Mouse (Mus musculus) left cerebral cortex, adult 8-10 months (tissue): Measurements from ENCODE around the gene C1qtnf3. TPM values are rescaled to one million over a fixed set of nuclear protein-coding genes. Genes with fewer than 3 reads are reported as not detected.
"Not testable (repeated sequence)": the region's sequence is repeated elsewhere in the genome, so short reads cannot be mapped to it uniquely, and the experiment has no call there.

Source experiments
- DNase-seq, 2 experiments: peaks; one replicate each; pipeline ENCODE4 v3.0.0; 2022; ENCODE audit warnings: low spot score in 2 of 2
- total RNA-seq, 4 experiments: library from RNA; stranded (reverse); gene quantifications; 2 replicates each; pipeline ENCODE4 v1.2.4; 2022

Gene C1qtnf3
- total RNA-seq, 4 experiments from 2014 or later = 0.27 TPM; not detected in 3

GRCm38 (mm10) chr15:10956706-10957105 is 4.6 kb downstream of the C1qtnf3 start:
- DNase-seq = no peak

- DNase-seq = no peak
Observed at GRCm38 (mm10) chr15:10959277-10960026, 7.3 kb downstream of the C1qtnf3 start.

GRCm38 (mm10) chr15:10960267-10960666 is 8.1 kb downstream of the C1qtnf3 start:
- DNase-seq = no peak

- no peak for DNase-seq
Observed at GRCm38 (mm10) chr15:10962601-10963000, 10.5 kb downstream of the C1qtnf3 start.

- no peak for DNase-seq
Observed at GRCm38 (mm10) chr15:10969439-10969838, 17.3 kb downstream of the C1qtnf3 start.

- DNase-seq = no peak
Observed at GRCm38 (mm10) chr15:10970777-10971176, 18.6 kb downstream of the C1qtnf3 start.

GRCm38 (mm10) chr15:10977151-10977550 is 25.0 kb downstream of the C1qtnf3 start:
- DNase-seq = no peak

GRCm38 (mm10) chr15:10980712-10981111 is 28.6 kb downstream of the C1qtnf3 start:
- no peak for DNase-seq

GRCm38 (mm10) chr15:10981377-10982063 is 29.4 kb downstream of the C1qtnf3 start, which contains the start of gene Amacr:
Amacr (plus strand) TSS chr15:10981756.
- peak; percentile 88 to 89 for DNase-seq

- no peak for DNase-seq
Observed at GRCm38 (mm10) chr15:10982064-10982435, 29.9 kb downstream of the C1qtnf3 start.

GRCm38 (mm10) chr15:10985756-10986155 is 33.6 kb downstream of the C1qtnf3 start:
- no peak for DNase-seq

- not testable (repeated sequence) for DNase-seq
Observed at GRCm38 (mm10) chr15:10986477-10986876, 34.3 kb downstream of the C1qtnf3 start.

- DNase-seq = no peak
Observed at GRCm38 (mm10) chr15:10990411-10990810, 38.3 kb downstream of the C1qtnf3 start.

- DNase-seq = no peak
Observed at GRCm38 (mm10) chr15:10991566-10991965, 39.4 kb downstream of the C1qtnf3 start.

- no peak for DNase-seq
Observed at GRCm38 (mm10) chr15:10999832-11000231, 47.7 kb downstream of the C1qtnf3 start.

- DNase-seq = no peak
Observed at GRCm38 (mm10) chr15:11000421-11000820, 48.3 kb downstream of the C1qtnf3 start, which contains the start of gene Slc45a2. Slc45a2 (plus strand) TSS chr15:11000721.

- no peak for DNase-seq
Observed at GRCm38 (mm10) chr15:11003791-11004190, 51.7 kb downstream of the C1qtnf3 start.

- DNase-seq = no peak
Observed at GRCm38 (mm10) chr15:11004646-11005045, 52.5 kb downstream of the C1qtnf3 start.

GRCm38 (mm10) chr15:11008756-11009155 is 56.6 kb downstream of the C1qtnf3 start:
- no peak for DNase-seq

- no peak for DNase-seq
Observed at GRCm38 (mm10) chr15:11010976-11011548, 58.9 kb downstream of the C1qtnf3 start.

- no peak for DNase-seq
Observed at GRCm38 (mm10) chr15:11014931-11015330, 62.8 kb downstream of the C1qtnf3 start.
